Mouse (Mus musculus): ENCODE results near the gene Marcksl1. TPM values are rescaled to one million over a fixed set of nuclear protein-coding genes. Genes with fewer than 3 reads are reported as not detected.

The Marcksl1 gene
- polyA plus RNA-seq, 1 experiment, result 61.7 TPM

DNA sequence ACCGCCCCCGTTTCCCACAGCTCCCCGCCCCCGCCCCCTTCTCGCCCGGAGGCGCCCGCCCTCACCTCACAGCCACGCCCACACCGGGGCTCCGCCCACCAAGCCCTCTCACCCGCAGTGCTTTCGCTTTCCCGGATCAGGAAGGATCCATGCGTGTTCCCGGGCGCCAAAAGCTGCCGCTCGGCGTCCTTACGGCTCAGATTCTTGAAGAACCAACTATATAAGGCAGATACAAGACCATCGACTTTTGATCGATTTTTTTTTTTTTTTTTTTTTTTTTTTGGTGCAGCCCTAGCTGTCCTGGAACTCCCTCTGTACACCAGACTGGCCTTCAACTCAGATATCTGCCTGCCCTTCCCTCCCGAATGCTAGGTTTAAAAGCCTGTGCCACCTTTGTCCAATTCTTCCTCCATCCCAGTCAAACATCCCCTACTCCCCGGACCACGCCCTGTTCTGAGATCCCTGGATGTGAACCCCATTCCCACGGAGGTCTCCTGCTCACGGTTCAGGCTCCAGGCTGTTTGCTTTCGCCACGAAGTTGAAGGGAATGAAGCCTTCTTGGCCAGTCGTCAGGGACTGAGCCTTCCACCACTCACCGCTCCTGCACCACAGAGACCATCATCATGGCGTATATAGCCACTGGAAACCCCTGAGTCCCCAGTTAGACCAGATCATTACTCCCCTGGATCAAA lies 43.3 kb downstream of the Marcksl1 start:
- peaks cover 38% of the 10 kb centered on the region for H3K4me1 ChIP-seq
- no peaks in the 10 kb centered on the region for H3K36me3 ChIP-seq (replicated peaks; ENCODE audit: low read length)
- peak overlapping the region; percentile 96 for H3K4me3 ChIP-seq (replicated peaks)
- H3K9me3 ChIP-seq, result no peaks in the 10 kb centered on the region
- H3K27me3 ChIP-seq (replicated peaks), result peaks cover 10% of the 10 kb centered on the region
- no peak for TF ChIP-seq FLI1 (IDR thresholded peaks at IDR 0.05; ENCODE audit: low read length)
- no peak for TF ChIP-seq GATA1 (IDR thresholded peaks at IDR 0.05; ENCODE audit: borderline replicate concordance, low read length)

DNA sequence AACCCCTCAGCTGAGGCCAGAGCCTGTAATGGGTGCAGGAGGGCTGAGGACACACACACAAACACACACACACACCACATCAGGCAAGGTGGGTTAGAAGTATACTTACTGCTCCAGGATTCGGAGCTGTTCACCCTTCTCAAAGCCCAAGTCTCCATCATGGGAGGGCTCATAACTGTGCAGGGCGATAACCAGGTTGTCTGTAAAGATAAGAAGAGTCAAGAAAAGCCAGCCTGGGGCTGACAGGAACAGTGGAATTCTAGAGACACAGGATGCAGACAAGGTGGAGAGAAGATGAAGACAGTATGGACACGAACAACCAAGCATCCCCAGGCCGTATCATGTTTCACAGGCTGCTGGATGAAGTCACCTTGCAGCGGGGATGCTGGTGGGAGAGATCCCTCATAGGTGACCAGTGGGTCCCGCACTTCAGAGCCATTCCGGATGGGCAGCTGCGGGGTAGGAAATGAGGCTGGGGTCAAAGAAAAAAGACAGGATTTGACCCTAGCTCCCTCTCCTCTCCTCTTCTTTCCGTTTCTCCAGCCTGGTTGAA lies 44.0 kb downstream of the Marcksl1 start:
- no peaks in the 10 kb centered on the region for H3K36me3 ChIP-seq (replicated peaks; ENCODE audit: low read length)
- no peaks in the 10 kb centered on the region for H3K9me3 ChIP-seq
- H3K4me3 ChIP-seq (replicated peaks), result peak overlapping the region; percentile 96
- TF ChIP-seq GATA1 (IDR thresholded peaks at IDR 0.05; ENCODE audit: borderline replicate concordance, low read length), result no peak
- no peak for TF ChIP-seq FLI1 (IDR thresholded peaks at IDR 0.05; ENCODE audit: low read length)
- peaks cover 38% of the 10 kb centered on the region for H3K4me1 ChIP-seq
- peaks cover 9% of the 10 kb centered on the region for H3K27me3 ChIP-seq (replicated peaks)

DNA sequence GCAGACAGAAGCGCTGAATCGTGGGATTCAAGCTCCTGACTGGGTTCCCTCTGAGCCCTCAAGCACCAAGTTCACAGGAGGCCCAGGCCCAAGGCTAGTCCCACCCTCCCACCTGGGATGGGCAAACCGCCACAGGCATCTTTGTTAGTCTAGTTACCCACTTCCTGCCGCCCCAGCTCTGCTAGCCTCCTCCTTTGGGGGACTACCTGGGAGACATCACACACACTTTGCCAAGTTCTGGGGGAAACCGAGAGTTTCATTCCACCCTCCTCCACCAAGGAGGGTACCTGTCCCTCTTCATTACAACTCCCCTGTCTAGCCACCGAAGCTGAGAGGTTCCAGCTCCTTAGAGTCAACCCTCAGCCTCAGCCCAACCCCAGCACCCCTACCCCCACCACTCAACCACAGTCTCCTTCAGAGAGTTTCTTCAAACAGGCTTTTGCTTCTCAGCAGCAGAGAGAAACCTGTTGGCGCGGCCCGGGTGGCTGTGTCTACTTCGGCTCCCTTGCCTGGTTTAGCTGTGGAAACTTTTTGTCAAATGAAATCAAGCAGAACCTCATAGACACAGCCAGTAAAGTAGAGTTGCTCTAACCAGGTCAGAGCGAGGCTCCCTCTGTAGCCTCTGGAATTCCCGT lies 45.1 kb downstream of the Marcksl1 start:
- no peak for TF ChIP-seq GATA1 (IDR thresholded peaks at IDR 0.05; ENCODE audit: borderline replicate concordance, low read length)
- TF ChIP-seq FLI1 (IDR thresholded peaks at IDR 0.05; ENCODE audit: low read length), result no peak
- peaks cover 31% of the 10 kb centered on the region for H3K4me1 ChIP-seq
- no peak overlapping the region for H3K4me3 ChIP-seq (replicated peaks)
- no peaks in the 10 kb centered on the region for H3K36me3 ChIP-seq (replicated peaks; ENCODE audit: low read length)
- H3K27me3 ChIP-seq (replicated peaks), result peaks cover 2% of the 10 kb centered on the region
- no peaks in the 10 kb centered on the region for H3K9me3 ChIP-seq

DNA sequence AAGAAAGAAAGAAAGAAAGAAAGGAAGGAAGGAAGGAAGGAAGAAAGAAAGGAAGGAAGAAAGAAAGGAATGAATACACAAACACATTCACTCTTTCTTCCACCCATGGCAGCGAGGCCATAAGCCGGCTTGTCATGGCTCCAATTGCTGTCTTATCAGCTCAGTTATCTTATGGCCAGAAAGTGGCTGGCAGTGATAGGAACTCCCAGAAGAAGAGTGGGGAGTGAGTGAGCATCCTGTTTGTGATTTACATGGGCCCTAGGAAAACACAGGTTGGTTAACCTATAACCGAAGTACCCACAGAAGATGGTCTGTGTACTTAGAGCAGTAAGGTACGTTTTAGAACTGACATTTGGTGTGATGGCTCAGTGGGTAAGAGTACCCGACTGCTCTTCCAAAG lies 47.8 kb downstream of the Marcksl1 start:
- no peak overlapping the region for H3K4me3 ChIP-seq (replicated peaks)
- TF ChIP-seq FLI1 (IDR thresholded peaks at IDR 0.05; ENCODE audit: low read length) (no peak), GATA1 (IDR thresholded peaks at IDR 0.05; ENCODE audit: borderline replicate concordance, low read length) (no peak)
- peaks cover 15% of the 10 kb centered on the region for H3K4me1 ChIP-seq
- H3K36me3 ChIP-seq (replicated peaks; ENCODE audit: low read length), result no peaks in the 10 kb centered on the region
- peaks cover 5% of the 10 kb centered on the region for H3K27me3 ChIP-seq (replicated peaks)
- H3K9me3 ChIP-seq, result no peaks in the 10 kb centered on the region

DNA sequence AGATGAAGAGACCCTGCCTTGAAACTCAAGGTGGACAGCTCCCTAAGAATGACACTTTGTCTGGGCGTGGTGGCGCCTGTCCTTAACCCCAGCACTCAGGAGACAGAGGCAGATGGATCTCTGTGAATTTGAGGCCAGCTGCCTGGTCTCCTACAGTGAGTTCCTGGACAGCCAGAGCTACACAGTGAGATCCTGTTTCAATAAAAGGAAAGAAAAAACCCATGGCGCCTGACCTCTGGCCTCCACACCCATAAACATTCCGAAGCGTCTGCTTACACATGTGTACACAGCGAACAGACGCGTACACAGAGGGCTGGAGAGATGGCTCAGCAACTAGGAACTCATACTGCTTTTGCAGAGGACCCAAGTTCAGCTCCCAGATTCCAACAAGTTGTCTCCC lies 50.3 kb downstream of the Marcksl1 start:
- Histone ChIP-seq H3K9me3 (no peaks in the 10 kb centered on the region), H3K4me3 (replicated peaks) (no peak overlapping the region), H3K27me3 (replicated peaks) (peaks cover 5% of the 10 kb centered on the region), H3K36me3 (replicated peaks; ENCODE audit: low read length) (no peaks in the 10 kb centered on the region), H3K4me1 (no peaks in the 10 kb centered on the region)
- TF ChIP-seq GATA1 (IDR thresholded peaks at IDR 0.05; ENCODE audit: borderline replicate concordance, low read length) (no peak), FLI1 (IDR thresholded peaks at IDR 0.05; ENCODE audit: low read length) (no peak)

DNA sequence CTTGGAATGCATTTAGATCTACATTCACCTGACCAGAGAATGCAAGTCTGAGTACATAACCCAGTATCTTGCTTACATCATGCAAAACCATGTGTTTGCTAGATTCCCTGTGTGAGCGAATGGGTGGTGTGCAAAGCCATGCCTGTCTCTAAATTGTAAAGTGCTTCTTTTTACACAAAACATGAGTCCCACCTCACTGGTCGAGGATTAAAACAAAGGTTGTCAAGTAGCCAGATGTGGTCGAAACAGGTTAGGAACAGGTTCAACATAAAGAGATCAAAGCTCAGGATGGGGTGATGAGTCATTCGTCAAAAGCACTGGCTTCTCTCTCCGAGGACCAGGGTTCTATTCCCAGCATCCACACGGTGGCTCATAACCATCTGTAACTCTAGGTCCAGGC lies 51.8 kb downstream of the Marcksl1 start:
- Histone ChIP-seq H3K36me3 (replicated peaks; ENCODE audit: low read length) (no peaks in the 10 kb centered on the region), H3K27me3 (replicated peaks) (peaks cover 4% of the 10 kb centered on the region), H3K9me3 (no peaks in the 10 kb centered on the region), H3K4me3 (replicated peaks) (no peak overlapping the region), H3K4me1 (peaks cover 4% of the 10 kb centered on the region; the same call in 1 of the 2 replicates)
- TF ChIP-seq GATA1 (IDR thresholded peaks at IDR 0.05; ENCODE audit: borderline replicate concordance, low read length), result no peak

Other genes with a start within 250 kb of the Marcksl1 start
- gene Sync, start 226.0 kb upstream of the Marcksl1 start, polyA plus RNA-seq (2012; ENCODE audit: insufficient read depth, low replicate concordance), result not detected in 2 replicates
- gene Rbbp4, start 178.2 kb upstream of the Marcksl1 start, polyA plus RNA-seq (2012; ENCODE audit: insufficient read depth, low replicate concordance), result 2.0 and 20.5 TPM in 2 replicates
- gene Zbtb8os, start 177.9 kb upstream of the Marcksl1 start, polyA plus RNA-seq (2012; ENCODE audit: insufficient read depth, low replicate concordance), result 3.9 TPM in 1 of 2 replicates, not detected in the other
- 0.29 TPM in 1 of 2 replicates, not detected in the other for gene Zbtb8a, start 135.5 kb upstream of the Marcksl1 start, polyA plus RNA-seq (2012; ENCODE audit: insufficient read depth, low replicate concordance)
- gene Zbtb8b, start 72.7 kb upstream of the Marcksl1 start, polyA plus RNA-seq (2012; ENCODE audit: insufficient read depth, low replicate concordance), result not detected in 2 replicates
- gene Bsdc1, start 52.0 kb upstream of the Marcksl1 start, polyA plus RNA-seq (2012; ENCODE audit: insufficient read depth, low replicate concordance), result 19.2 and 43.3 TPM in 2 replicates
- not detected in 2 replicates for gene Tssk3, start 22.6 kb upstream of the Marcksl1 start, polyA plus RNA-seq (2012; ENCODE audit: insufficient read depth, low replicate concordance)
- 2.1 TPM in 1 of 2 replicates, not detected in the other for gene Fam229a, start 22.4 kb upstream of the Marcksl1 start, polyA plus RNA-seq (2012; ENCODE audit: insufficient read depth, low replicate concordance)
- gene Hdac1, start 29.1 kb downstream of the Marcksl1 start, polyA plus RNA-seq (2012; ENCODE audit: insufficient read depth, low replicate concordance), result 6.0 and 38.0 TPM in 2 replicates
- gene Lck, start 60.1 kb downstream of the Marcksl1 start, polyA plus RNA-seq (2012; ENCODE audit: insufficient read depth, low replicate concordance), result 1.7 TPM in 1 of 2 replicates, not detected in the other
- gene Fam167b, start 65.0 kb downstream of the Marcksl1 start, polyA plus RNA-seq (2012; ENCODE audit: insufficient read depth, low replicate concordance), result not detected in 2 replicates
- 54.3 and 121 TPM in 2 replicates for gene Eif3i, start 87.1 kb downstream of the Marcksl1 start, polyA plus RNA-seq (2012; ENCODE audit: insufficient read depth, low replicate concordance)
- 305 and 342 TPM in 2 replicates for gene Tmem234, start 87.1 kb downstream of the Marcksl1 start, polyA plus RNA-seq (2012; ENCODE audit: insufficient read depth, low replicate concordance)
- gene Dcdc2b, start 100.7 kb downstream of the Marcksl1 start, polyA plus RNA-seq (2012; ENCODE audit: insufficient read depth, low replicate concordance), result 0.46 TPM in 1 of 2 replicates, not detected in the other
- 9.7 TPM in 1 of 2 replicates, not detected in the other for gene Iqcc, start 105.5 kb downstream of the Marcksl1 start, polyA plus RNA-seq (2012; ENCODE audit: insufficient read depth, low replicate concordance)
- 32.9 and 39.7 TPM in 2 replicates for gene Ccdc28b, start 110.4 kb downstream of the Marcksl1 start, polyA plus RNA-seq (2012; ENCODE audit: insufficient read depth, low replicate concordance)
- gene Txlna, start 127.5 kb downstream of the Marcksl1 start, polyA plus RNA-seq (2012; ENCODE audit: insufficient read depth, low replicate concordance), result 17.9 and 24.0 TPM in 2 replicates
- gene Kpna6, start 159.2 kb downstream of the Marcksl1 start, polyA plus RNA-seq (2012; ENCODE audit: insufficient read depth, low replicate concordance), result 6.8 and 9.0 TPM in 2 replicates
- gene Tmem39b, start 183.3 kb downstream of the Marcksl1 start, polyA plus RNA-seq (2012; ENCODE audit: insufficient read depth, low replicate concordance), result 51.4 and 264 TPM in 2 replicates
- 67.0 and 99.6 TPM in 2 replicates for gene Khdrbs1, start 228.7 kb downstream of the Marcksl1 start, polyA plus RNA-seq (2012; ENCODE audit: insufficient read depth, low replicate concordance)

All from megakaryocyte, embryonic 14.5 days (primary cell).